Mouse (Mus musculus) kidney, postnatal 0 days (tissue): ENCODE results near the gene Fcf1. TPM values are rescaled to one million over a fixed set of nuclear protein-coding genes. Genes with fewer than 3 reads are reported as not detected.
A peak's percentile ranks its signal among the peaks of the same experiment; 100 is the strongest.

Source experiments
- ATAC-seq: fragments of 200-750 bp; cut with Nextera tagmentation; replicated peaks from 2 replicates; pipeline ENCODE4 v1.8.0; 2017; ENCODE audit warnings: low read depth, moderate number of reproducible peaks, moderate TSS enrichment, moderate library complexity; ENCODE audit not compliant: low FRiP score
- DNase-seq: peaks from one replicate; pipeline ENCODE4 v3.0.0-alpha.2; 2016; ENCODE audit warnings: low spot score
- H3K27ac ChIP-seq: fragments of 300-500 bp; sonication (generic); 2 replicates; pipeline ENCODE4 v1.5.1; 2014; ENCODE audit warnings: mild to moderate bottlenecking
- H3K27me3 ChIP-seq: fragments of 300-500 bp; sonication (generic); 2 replicates; pipeline ENCODE4 v1.6.1; 2014; ENCODE audit warnings: low read length, mixed read lengths; ENCODE audit not compliant: insufficient read depth
- H3K36me3 ChIP-seq: fragments of 300-500 bp; sonication (generic); 2 replicates; pipeline ENCODE4 v1.6.1; 2014; ENCODE audit warnings: low read length, mixed read lengths; ENCODE audit not compliant: insufficient read depth
- H3K4me1 ChIP-seq: fragments of 300-500 bp; sonication (generic); replicated peaks from 2 replicates; pipeline ENCODE4 v1.6.1; 2014; ENCODE audit warnings: antibody characterized with exemption, low read length, mixed read lengths; ENCODE audit not compliant: insufficient read depth
- H3K4me2 ChIP-seq: fragments of 300-500 bp; sonication (generic); 2 replicates; pipeline ENCODE4 v1.6.1; 2014; ENCODE audit warnings: mild to moderate bottlenecking, low read length, moderate library complexity, mixed read lengths
- H3K4me3 ChIP-seq: fragments of 300-500 bp; sonication (generic); replicated peaks from 2 replicates; pipeline ENCODE4 v1.5.1; 2014; ENCODE audit warnings: low read depth, low read length
- H3K9ac ChIP-seq: fragments of 300-500 bp; sonication (generic); 2 replicates; pipeline ENCODE4 v1.6.1; 2014; ENCODE audit warnings: low read depth, low read length
- H3K9me3 ChIP-seq: fragments of 300-500 bp; sonication (generic); replicated peaks from 2 replicates; pipeline ENCODE4 v1.6.1; 2016; ENCODE audit warnings: low read length, inconsistent platforms, mixed read lengths
- CTCF ChIP-seq: IDR thresholded peaks from 2 replicates; pipeline ENCODE4 v1.5.1; 2016; ENCODE audit warnings: antibody characterized with exemption, low read depth, mild to moderate bottlenecking, moderate library complexity
- WGBS: fragments of 180-500 bp; shearing (Covaris S2); extraction: QIAGEN DNeasy Blood & Tissue Kit; methylation state at CpG from one replicate; pipeline ENCODE4 v1.1.7; 2014; 5-methylcytosine and 5-hydroxymethylcytosine counted together
- polyA plus RNA-seq: library from polyadenylated mRNA; unstranded; fragments of >200 nt; fragmentation: Nextera tagmentation; extraction: Ambion mirVana; gene quantifications from 2 replicates; pipeline ENCODE4 v1.2.1, GENCODE M21; 2015

The Fcf1 gene
- polyA plus RNA-seq, 1 experiment from 2014 or later, result 143 TPM

GRCm38 (mm10) chr12:84958794-84959356 is 11.8 kb upstream of the Fcf1 start:
- no peaks in the 10 kb centered on the region for H3K36me3 ChIP-seq
- TF ChIP-seq CTCF, result no peak
- H3K4me2 ChIP-seq, result no peak overlapping the region
- 61% methylated on average over 1 of the region's 1 CpGs for WGBS
- H3K9ac ChIP-seq, result no peak overlapping the region
- DNase-seq (peak; percentile 8), ATAC-seq (no peak)
- H3K9me3 ChIP-seq, result no peaks in the 10 kb centered on the region
- no peak overlapping the region for H3K27ac ChIP-seq
- no peaks in the 10 kb centered on the region for H3K27me3 ChIP-seq
- no peaks in the 10 kb centered on the region for H3K4me1 ChIP-seq
- H3K4me3 ChIP-seq, result no peak overlapping the region

- TF ChIP-seq CTCF, result no peak
- H3K4me1 ChIP-seq, result no peaks in the 10 kb centered on the region
- H3K9ac ChIP-seq, result no peak overlapping the region
- ATAC-seq (no peak), DNase-seq (no peak)
- H3K4me2 ChIP-seq, result no peak overlapping the region
- H3K9me3 ChIP-seq, result no peaks in the 10 kb centered on the region
- no peak overlapping the region for H3K27ac ChIP-seq
- no peaks in the 10 kb centered on the region for H3K27me3 ChIP-seq
- WGBS, result 84% methylated on average over 7 of the region's 7 CpGs
- no peak overlapping the region for H3K4me3 ChIP-seq
- H3K36me3 ChIP-seq, result no peaks in the 10 kb centered on the region
These were observed 8.1 kb upstream of the Fcf1 start for GRCm38 (mm10) chr12:84962606-84963005.

GRCm38 (mm10) chr12:84968831-84969655 is 1.7 kb upstream of the Fcf1 start:
- Histone ChIP-seq H3K27ac (no peak overlapping the region), H3K27me3 (no peaks in the 10 kb centered on the region), H3K36me3 (no peaks in the 10 kb centered on the region), H3K4me2 (peak overlapping the region; percentile 90), H3K4me3 (no peak overlapping the region), H3K9me3 (no peaks in the 10 kb centered on the region), H3K9ac (no peak overlapping the region), H3K4me1 (peaks cover 4% of the 10 kb centered on the region; the same call in 1 of the 2 replicates)
- DNase-seq (no peak), ATAC-seq (no peak)
- WGBS, result 76% methylated on average over 16 of the region's 16 CpGs
- no peak for TF ChIP-seq CTCF

GRCm38 (mm10) chr12:84969656-84970427 is 855 bp upstream of the Fcf1 start:
- TF ChIP-seq CTCF, result no peak
- ATAC-seq (no peak), DNase-seq (no peak)
- H3K9ac ChIP-seq, result peak overlapping the region; percentile 69
- peaks cover 4% of the 10 kb centered on the region; the same call in 1 of the 2 replicates for H3K4me1 ChIP-seq
- no peaks in the 10 kb centered on the region for H3K9me3 ChIP-seq
- no peaks in the 10 kb centered on the region for H3K36me3 ChIP-seq
- H3K27ac ChIP-seq, result peak overlapping the region; percentile 5; the same call in 1 of the 2 replicates
- H3K27me3 ChIP-seq, result no peaks in the 10 kb centered on the region
- H3K4me2 ChIP-seq, result peak overlapping the region; percentile 90
- 23% methylated on average over 15 of the region's 15 CpGs for WGBS
- peak overlapping the region; percentile 91 for H3K4me3 ChIP-seq

GRCm38 (mm10) chr12:84979264-84979862 is 8.7 kb downstream of the Fcf1 start:
- TF ChIP-seq CTCF, result no peak
- no peaks in the 10 kb centered on the region for H3K27me3 ChIP-seq
- H3K27ac ChIP-seq, result no peak overlapping the region
- peaks cover 59% of the 10 kb centered on the region for H3K36me3 ChIP-seq
- H3K4me2 ChIP-seq, result no peak overlapping the region
- H3K4me3 ChIP-seq, result no peak overlapping the region
- 94% methylated on average over 2 of the region's 2 CpGs for WGBS
- ATAC-seq, result no peak
- no peaks in the 10 kb centered on the region for H3K9me3 ChIP-seq
- no peak overlapping the region for H3K9ac ChIP-seq
- no peaks in the 10 kb centered on the region for H3K4me1 ChIP-seq
- no peak for DNase-seq

GRCm38 (mm10) chr12:84989456-84989855 is 18.8 kb downstream of the Fcf1 start:
- no peaks in the 10 kb centered on the region for H3K4me1 ChIP-seq
- H3K27me3 ChIP-seq, result no peaks in the 10 kb centered on the region
- H3K27ac ChIP-seq, result no peak overlapping the region
- H3K9ac ChIP-seq, result no peak overlapping the region
- 46% methylated on average over 4 of the region's 4 CpGs for WGBS
- no peak overlapping the region for H3K4me2 ChIP-seq
- H3K36me3 ChIP-seq, result 0 out of 2 replicates have a peak, but pooled peaks cover 3% of the 10 kb centered on the region
- no peaks in the 10 kb centered on the region for H3K9me3 ChIP-seq
- DNase-seq (peak; percentile 43), ATAC-seq (no peak)
- no peak overlapping the region for H3K4me3 ChIP-seq
- no peak for TF ChIP-seq CTCF
